Mouse (Mus musculus) lung, postnatal 10 days (tissue): ENCODE measurements around the gene Ifnar2.
A peak's percentile ranks its signal among the peaks of the same experiment; 100 is the strongest.

Experiments used
- DNase-seq: peaks from one replicate; pipeline ENCODE4 v3.0.0; 2021

Ifnar2 gene

GRCm38 (mm10) chr16:91359531-91359930 lies 13.1 kb upstream of the Ifnar2 start:
- peak; percentile 16 for DNase-seq

DNA sequence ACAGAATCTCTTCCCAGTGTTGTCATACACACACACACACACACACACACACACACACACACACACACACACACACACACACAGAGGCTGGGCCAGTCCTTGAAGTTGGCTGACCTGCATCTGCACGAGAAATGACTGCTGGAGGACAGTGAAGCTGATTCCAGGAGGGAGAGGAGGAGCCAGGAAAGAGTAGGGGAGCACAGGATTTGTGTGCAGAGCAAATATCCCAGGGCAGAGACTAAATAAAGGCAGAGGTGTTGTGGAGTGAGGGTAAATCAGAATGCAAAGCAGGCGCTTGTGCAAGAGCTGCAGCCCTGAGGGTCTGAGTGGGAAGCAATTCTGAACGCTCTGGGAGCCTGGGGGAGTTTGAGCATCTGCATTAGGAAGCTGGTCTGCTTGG lies 12.4 kb upstream of the Ifnar2 start:
- DNase-seq, result peak; percentile 33

DNA sequence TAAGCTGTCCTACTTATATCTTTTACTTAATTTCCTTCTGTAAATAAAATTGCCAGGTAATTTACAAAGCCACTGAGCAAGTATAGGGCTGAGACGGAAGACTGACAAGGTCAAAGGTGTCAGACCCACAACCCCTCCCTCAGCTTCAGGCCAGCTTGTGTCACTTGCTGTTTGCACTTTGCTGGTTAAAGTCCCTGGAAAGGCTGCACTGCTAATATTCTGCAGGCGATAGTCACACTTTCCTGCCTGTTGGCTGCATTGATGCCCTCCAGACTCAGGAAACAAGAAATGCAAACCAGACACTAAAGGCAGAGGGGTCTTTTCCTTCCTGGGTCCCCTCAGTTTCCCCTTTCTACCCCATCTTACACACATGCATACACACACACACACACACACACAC lies 10.6 kb upstream of the Ifnar2 start:
- DNase-seq, result no peak

DNA sequence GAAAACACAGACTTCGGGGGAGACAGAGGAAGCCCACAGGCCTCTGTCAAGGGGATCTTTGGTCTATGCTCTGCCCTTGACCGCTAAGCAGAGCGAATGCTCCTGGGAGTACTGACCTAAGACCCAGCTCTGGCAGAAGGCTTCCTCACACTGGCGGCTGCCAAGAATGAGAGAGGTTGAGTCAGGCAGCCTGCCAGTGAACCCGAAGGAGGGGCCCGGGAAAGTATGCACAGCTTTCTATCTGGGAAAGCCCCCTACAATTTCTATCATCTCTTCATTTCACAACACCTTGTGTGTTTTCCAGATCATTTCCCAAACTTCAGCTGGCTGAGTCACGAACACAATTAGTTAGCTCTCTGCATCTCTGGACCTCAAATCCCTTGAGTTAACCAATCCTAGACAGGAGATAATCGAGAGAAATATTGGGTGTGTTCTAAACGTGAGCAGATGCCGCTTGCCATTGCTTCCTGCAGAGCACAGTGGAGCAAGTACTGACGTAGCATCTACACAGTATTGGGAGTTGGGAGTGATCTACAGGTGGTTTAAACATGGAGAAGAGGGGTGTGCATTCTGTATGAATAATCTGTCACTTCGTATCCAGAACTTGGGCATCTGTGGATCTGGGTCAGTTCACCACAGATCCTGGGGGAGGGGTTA lies 9.8 kb upstream of the Ifnar2 start:
- DNase-seq, result peak; percentile 83

DNA sequence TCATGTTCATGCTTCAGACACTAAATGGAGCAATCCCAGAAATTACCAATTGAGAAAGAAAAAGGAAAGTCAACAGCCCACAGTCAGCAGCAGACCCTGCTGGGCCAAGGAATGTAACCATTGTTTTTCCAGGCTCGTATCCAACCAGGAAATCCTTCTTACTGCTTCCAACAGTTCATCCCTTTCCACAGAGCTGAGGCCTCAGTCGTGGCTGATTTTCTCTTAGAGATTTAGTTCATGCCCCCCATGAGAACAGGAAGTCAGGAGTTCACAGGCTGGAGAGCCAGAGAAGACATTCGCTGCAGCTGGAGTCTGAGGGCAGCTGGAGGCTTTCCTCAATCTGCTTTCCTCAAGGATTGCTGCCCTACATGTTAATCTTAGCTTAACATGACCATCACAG lies 9.1 kb upstream of the Ifnar2 start:
- peak; percentile 85 for DNase-seq

DNA sequence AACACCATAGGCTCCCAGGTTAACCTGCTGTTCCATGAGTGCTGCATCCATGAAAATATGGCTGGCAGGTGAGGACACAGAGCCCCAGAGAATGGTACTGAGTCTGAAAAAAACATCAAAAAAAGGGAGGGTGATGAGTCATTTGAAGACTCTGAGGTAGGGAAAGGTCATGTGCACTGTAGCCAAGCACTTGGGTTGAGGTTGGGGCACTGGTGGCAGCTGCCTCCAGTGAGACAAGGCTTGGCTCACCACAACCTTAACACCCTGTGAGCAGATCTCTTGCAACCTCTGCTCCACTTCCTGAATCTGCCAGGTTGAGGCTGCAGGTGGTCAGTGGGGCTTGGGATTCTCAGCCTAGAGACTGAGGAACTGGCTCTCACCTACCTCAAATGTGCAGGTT lies 6.0 kb upstream of the Ifnar2 start:
- no peak for DNase-seq

- DNase-seq, result no peak
These were observed 5.5 kb upstream of the Ifnar2 start for GRCm38 (mm10) chr16:91367066-91367465.

DNA sequence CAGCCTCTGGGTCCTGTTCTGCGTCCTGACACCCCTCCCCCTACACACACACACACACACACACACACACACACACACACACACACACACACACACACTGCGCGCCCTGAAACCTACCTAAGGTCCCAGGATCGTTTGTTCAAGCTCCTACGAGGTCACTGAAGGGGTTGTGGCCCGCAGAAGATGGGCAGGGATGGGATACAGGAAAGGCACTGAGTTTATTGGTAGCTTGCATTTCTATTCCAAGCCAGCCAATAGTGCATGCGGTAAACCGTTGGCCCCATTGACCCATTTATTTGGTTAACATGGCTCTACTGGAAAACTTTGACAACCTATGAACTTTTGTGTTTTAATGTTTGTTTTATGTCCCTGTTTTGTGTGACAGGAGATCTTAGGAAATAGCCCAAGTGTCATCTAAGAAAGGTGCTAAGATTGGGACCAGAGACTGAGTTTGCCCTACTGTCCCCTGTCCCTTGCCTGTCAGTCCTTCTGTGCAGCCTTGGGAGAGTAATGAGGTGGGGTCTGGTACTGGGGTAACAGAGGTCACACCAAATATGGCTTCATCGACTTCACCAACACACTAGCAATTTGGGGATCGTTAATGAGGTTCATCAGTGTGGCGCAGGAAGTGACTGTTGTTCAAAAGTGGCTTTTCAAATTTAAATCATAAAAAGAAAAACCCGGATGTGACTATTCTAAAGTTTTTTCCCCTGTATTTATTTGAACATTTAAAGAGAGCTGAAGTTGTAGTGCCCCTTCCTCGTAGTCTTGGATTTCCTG lies 1.1 kb downstream of the Ifnar2 start:
- peak; percentile 30 for DNase-seq

DNA sequence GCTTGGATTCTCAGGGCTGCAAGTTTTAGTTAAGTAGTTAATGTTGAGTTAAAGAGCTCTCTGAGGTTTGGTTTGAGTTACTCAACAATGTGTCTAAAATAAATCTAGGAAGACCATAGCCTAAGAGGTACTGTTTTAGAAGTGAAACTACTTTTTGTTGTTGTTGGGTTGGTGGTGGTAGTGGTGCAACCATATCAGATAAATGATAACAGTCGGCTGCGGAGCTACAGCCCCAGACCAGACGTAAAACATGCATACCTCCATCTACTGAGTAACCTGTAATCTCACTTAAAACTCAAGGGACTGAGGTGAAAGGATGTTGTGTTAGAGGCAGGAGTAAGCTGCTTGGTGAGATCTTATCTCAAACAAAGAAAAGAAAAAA lies 1.7 kb downstream of the Ifnar2 start:
- no peak for DNase-seq

GRCm38 (mm10) chr16:91376701-91377100 lies 4.1 kb downstream of the Ifnar2 start:
- peak; percentile 53 for DNase-seq

GRCm38 (mm10) chr16:91378431-91378986 lies 5.9 kb downstream of the Ifnar2 start:
- peak; percentile 28 for DNase-seq

DNA sequence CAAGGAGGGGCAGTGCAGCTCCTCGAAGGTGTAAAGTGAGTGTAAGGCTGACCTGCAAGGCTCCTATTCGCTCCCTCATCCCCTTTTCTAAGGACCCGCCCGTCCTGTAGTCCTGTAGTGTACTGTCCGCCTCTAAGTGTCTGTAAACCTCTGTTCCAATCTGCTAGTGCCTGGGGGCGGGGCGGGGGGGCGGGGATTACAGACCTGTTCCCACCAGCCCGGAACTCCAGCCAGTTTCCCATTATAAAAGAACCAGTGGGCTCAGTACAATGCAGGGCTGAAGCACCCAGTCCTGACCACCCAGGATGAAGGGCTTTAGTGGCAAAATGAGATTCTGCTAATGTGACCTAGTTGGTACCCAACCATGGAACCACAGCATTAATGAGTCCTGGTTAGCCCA lies 6.4 kb downstream of the Ifnar2 start:
- peak; percentile 31 for DNase-seq

DNA sequence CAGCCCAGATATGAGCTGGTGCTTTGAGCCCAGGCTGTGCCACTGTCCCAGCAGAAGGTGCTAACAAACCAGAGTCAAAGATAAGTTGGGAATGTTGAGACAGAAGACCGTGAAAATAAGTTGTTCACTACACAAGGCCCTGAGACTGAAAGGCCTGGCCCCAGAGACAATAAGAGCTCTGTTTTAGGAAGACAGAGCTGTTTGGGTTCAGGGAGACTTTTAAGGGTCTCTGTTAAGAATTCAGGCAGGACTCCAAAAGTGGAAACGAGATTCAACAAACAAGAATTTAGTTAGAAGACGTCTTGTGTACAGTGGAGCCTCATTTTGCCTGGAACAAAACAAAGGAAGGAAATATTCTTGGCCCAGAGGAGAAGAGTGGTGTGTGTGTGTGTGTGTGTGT lies 6.8 kb downstream of the Ifnar2 start:
- DNase-seq, result peak; percentile 48

DNA sequence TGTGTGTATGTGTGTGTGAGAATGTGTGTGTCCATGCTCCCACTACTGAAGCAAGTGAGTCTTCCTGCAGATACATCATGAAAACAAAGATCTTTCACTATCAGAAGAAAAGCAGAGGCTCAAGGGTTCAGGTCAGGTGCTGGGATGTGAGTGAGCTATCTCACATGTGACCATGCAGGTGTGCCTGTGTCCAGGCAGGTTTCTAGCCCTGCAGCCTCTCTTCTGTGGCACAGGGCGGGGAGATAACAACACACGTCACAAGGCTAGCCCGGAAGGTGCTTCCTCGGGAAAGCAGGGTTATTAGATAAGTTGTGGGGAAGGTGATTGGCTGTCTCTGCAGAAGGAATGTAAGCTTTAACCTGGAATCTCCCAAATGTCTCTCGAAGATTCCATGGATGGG lies 7.6 kb downstream of the Ifnar2 start:
- DNase-seq, result no peak

DNA sequence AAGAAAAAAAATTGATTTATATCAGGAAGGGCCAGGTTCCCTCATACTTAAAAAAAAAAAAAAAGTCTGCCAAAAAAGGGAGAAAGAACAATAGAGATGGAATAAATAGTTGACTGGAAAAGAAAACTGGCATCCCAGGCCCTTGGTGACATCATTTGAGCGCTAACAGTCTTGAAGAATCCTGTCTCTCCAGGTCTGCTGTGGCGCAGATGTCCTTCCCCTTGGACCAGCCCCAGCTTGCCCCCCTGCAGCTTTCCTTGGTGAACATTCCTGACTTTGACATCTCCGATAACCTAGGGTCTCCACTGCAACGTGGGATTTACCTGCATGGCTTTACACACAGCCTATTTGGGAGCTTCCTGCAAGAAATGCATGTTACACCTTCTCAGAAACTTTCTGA lies 9.0 kb downstream of the Ifnar2 start:
- DNase-seq, result no peak

DNA sequence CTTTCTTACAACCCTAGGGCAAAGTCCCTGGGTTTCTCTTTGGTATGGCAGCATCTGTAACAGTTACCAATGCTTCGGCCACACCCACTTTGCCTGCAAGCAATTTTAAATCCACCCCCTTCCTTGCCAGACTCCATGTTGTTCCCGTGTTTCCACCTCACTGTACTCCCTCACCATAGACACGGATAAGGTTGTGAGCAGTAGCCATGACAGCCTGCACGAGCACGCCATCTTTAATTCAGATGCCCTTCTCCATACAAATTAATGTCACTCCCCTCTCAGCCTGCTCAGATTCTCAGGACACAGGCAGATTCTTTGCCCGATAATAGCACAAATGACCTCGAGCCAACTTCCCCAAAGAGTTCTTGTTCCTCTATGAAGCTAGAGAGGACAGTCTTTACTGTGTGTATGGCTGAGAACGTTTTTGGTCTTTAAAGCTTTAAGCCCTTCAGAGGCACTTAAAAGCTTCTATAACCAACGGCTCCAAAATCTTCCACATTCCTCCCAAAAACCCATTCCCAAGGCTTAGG lies 9.7 kb downstream of the Ifnar2 start:
- no peak for DNase-seq

- no peak for DNase-seq
These were observed 11.6 kb downstream of the Ifnar2 start for GRCm38 (mm10) chr16:91384221-91384620.

- DNase-seq, result peak; percentile 75
These were observed 13.0 kb downstream of the Ifnar2 start for GRCm38 (mm10) chr16:91385621-91386020.

- no peak for DNase-seq
These were observed 14.0 kb downstream of the Ifnar2 start for GRCm38 (mm10) chr16:91386419-91387120.

DNA sequence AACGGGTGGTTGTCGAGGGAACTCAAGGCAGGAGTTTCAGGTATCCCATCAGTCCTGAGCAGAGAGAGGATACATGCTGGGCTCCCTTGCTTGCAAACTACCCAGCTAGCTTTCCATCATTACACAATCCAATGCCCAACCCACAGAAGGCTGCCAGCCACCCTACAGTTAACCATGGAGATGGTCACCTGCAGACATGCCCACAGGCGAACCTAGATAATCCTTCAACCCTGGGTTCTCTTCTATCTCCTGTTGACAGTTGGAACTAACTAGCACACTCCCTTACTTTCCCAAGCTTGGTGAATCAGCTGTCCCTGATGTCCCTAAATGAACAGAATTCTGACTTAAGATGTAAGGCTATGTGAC lies 14.5 kb downstream of the Ifnar2 start:
- DNase-seq, result no peak

GRCm38 (mm10) chr16:91390100-91390499 lies 17.5 kb downstream of the Ifnar2 start:
- DNase-seq, result no peak

- DNase-seq, result no peak
These were observed 18.8 kb downstream of the Ifnar2 start, which contains the start of gene Gm21970 for GRCm38 (mm10) chr16:91391421-91391820. TSS of gene Gm21970 (plus strand) at chr16:91391721.

GRCm38 (mm10) chr16:91394826-91395410 lies 22.3 kb downstream of the Ifnar2 start:
- DNase-seq, result peak; percentile 28
